Mouse (Mus musculus) right cerebral cortex, postnatal 4 days (tissue): ENCODE measurements around the gene Tap2.
"Not testable (repeated sequence)": the region's sequence is repeated elsewhere in the genome, so short reads cannot be mapped to it uniquely, and the experiment has no call there.

ENCODE experiments used
- DNase-seq: peaks from one replicate; pipeline ENCODE4 v3.0.0-alpha.2; 2022

Tap2 gene

GRCm38 (mm10) chr17:34217216-34217928, 14.0 kb downstream of the Tap2 start:
- no peak for DNase-seq

GRCm38 (mm10) chr17:34217986-34218385, 14.7 kb downstream of the Tap2 start:
- DNase-seq, result no peak

- DNase-seq, result no peak
These were observed 15.3 kb downstream of the Tap2 start for GRCm38 (mm10) chr17:34218675-34219074.

- DNase-seq, result peak; percentile 65
These were observed 15.8 kb downstream of the Tap2 start for GRCm38 (mm10) chr17:34219096-34219495.

- not testable (repeated sequence) for DNase-seq
These were observed 16.5 kb downstream of the Tap2 start for GRCm38 (mm10) chr17:34219801-34220200.

- not testable (repeated sequence) for DNase-seq
These were observed 17.1 kb downstream of the Tap2 start for GRCm38 (mm10) chr17:34220401-34220800.

GRCm38 (mm10) chr17:34224816-34225215, 21.5 kb downstream of the Tap2 start:
- DNase-seq, result no peak

GRCm38 (mm10) chr17:34225426-34225825, 22.1 kb downstream of the Tap2 start:
- no peak for DNase-seq

- not testable (repeated sequence) for DNase-seq
These were observed 22.6 kb downstream of the Tap2 start for GRCm38 (mm10) chr17:34225911-34226310.

GRCm38 (mm10) chr17:34230971-34231370, 27.6 kb downstream of the Tap2 start:
- DNase-seq, result not testable (repeated sequence)

- DNase-seq, result not testable (repeated sequence)
These were observed 28.7 kb downstream of the Tap2 start for GRCm38 (mm10) chr17:34232021-34232420.

GRCm38 (mm10) chr17:34234926-34235325, 31.6 kb downstream of the Tap2 start:
- peak; percentile 54 for DNase-seq

GRCm38 (mm10) chr17:34236691-34237090, 33.4 kb downstream of the Tap2 start:
- DNase-seq, result no peak

GRCm38 (mm10) chr17:34237741-34238140, 34.4 kb downstream of the Tap2 start:
- DNase-seq, result no peak

GRCm38 (mm10) chr17:34238706-34239105, 35.4 kb downstream of the Tap2 start, which contains the start of gene H2-Ob:
Gene H2-Ob, plus strand, starts transcription at chr17:34238903.
- DNase-seq, result no peak

- no peak for DNase-seq
These were observed 36.3 kb downstream of the Tap2 start for GRCm38 (mm10) chr17:34239601-34240041.

GRCm38 (mm10) chr17:34240366-34240765, 37.0 kb downstream of the Tap2 start:
- no peak for DNase-seq

- DNase-seq, result no peak
These were observed 37.6 kb downstream of the Tap2 start for GRCm38 (mm10) chr17:34240916-34241315.

GRCm38 (mm10) chr17:34244656-34245055, 41.3 kb downstream of the Tap2 start:
- DNase-seq, result no peak

- DNase-seq, result no peak
These were observed 43.7 kb downstream of the Tap2 start for GRCm38 (mm10) chr17:34247047-34247446.

- no peak for DNase-seq
These were observed 45.4 kb downstream of the Tap2 start for GRCm38 (mm10) chr17:34248764-34249163.

- DNase-seq, result no peak
These were observed 46.0 kb downstream of the Tap2 start for GRCm38 (mm10) chr17:34249361-34249760.

- peak; percentile 34 for DNase-seq
These were observed 46.6 kb downstream of the Tap2 start for GRCm38 (mm10) chr17:34249878-34250277.

GRCm38 (mm10) chr17:34251666-34252065, 48.3 kb downstream of the Tap2 start:
- no peak for DNase-seq

- DNase-seq, result no peak
These were observed 53.2 kb downstream of the Tap2 start for GRCm38 (mm10) chr17:34256501-34256900.
